Mouse (Mus musculus): ENCODE measurements around the gene Chd3. TPM values are rescaled to one million over a fixed set of nuclear protein-coding genes. Genes with fewer than 3 reads are reported as not detected.
A peak's percentile ranks its signal among the peaks of the same experiment; 100 is the strongest.
"Not testable (repeated sequence)": the region's sequence is repeated elsewhere in the genome, so short reads cannot be mapped to it uniquely, and the experiment has no call there.

The Chd3 gene
- total and polyA plus RNA-seq, 2 experiments from 2014 or later = 12.4 to 23.6 TPM

GRCm38 (mm10) chr11:69322693-69323471 is 46.3 kb downstream of the Chd3 start:
- ATAC-seq (ENCODE audit: insufficient read depth, low read depth) (no peak), DNase-seq (ENCODE audit: low spot score) (peak; percentile 14)
- TF ChIP-seq CTCF (IDR thresholded peaks at IDR 0.05; ENCODE audit: low read depth) (no peak), EP300 (IDR thresholded peaks at IDR 0.05; ENCODE audit: low read depth) (no peak)
- H3K27ac ChIP-seq (ENCODE audit: low read depth) = peak overlapping the region; percentile 77
- peaks cover 19% of the 10 kb centered on the region for H3K36me3 ChIP-seq (replicated peaks; ENCODE audit: control insufficient read depth, insufficient read depth, low read length)
- no peaks in the 10 kb centered on the region for H3K9me3 ChIP-seq (replicated peaks; ENCODE audit: control insufficient read depth, low read length)
- 17% methylated on average over 18 of the region's 18 CpGs for WGBS
- peak overlapping the region; percentile 85 for H3K4me2 ChIP-seq (ENCODE audit: low read depth, low read length)
- peak overlapping the region; percentile 57 for H3K4me3 ChIP-seq (ENCODE audit: low read depth, low read length)
- H3K9ac ChIP-seq (replicated peaks; ENCODE audit: low read depth, low read length) = peak overlapping the region; percentile 71
- H3K27me3 ChIP-seq (ENCODE audit: control insufficient read depth, insufficient read depth, low read length) = peaks cover 6% of the 10 kb centered on the region; the same call in 1 of the 2 replicates
- H3K4me1 ChIP-seq (ENCODE audit: control insufficient read depth, insufficient read depth) = peaks cover 34% of the 10 kb centered on the region; the same call in 1 of the 2 replicates

GRCm38 (mm10) chr11:69322010-69322409 is 47.2 kb downstream of the Chd3 start:
- H3K4me3 ChIP-seq (ENCODE audit: low read depth, low read length) = peak overlapping the region; percentile 57

GRCm38 (mm10) chr11:69321580-69321979 is 47.6 kb downstream of the Chd3 start:
- no peaks in the 10 kb centered on the region for H3K27me3 ChIP-seq (ENCODE audit: control insufficient read depth, insufficient read depth, low read length)
- WGBS = 95% methylated on average over 6 of the region's 6 CpGs
- H3K4me1 ChIP-seq (ENCODE audit: control insufficient read depth, insufficient read depth) = peaks cover 30% of the 10 kb centered on the region; the same call in 1 of the 2 replicates
- H3K36me3 ChIP-seq (replicated peaks; ENCODE audit: control insufficient read depth, insufficient read depth, low read length) = peaks cover 28% of the 10 kb centered on the region
- no peaks in the 10 kb centered on the region for H3K9me3 ChIP-seq (replicated peaks; ENCODE audit: control insufficient read depth, low read length)
- no peak overlapping the region for H3K4me3 ChIP-seq (ENCODE audit: low read depth, low read length)
- TF ChIP-seq EP300 (IDR thresholded peaks at IDR 0.05; ENCODE audit: low read depth) (no peak), CTCF (IDR thresholded peaks at IDR 0.05; ENCODE audit: low read depth) (no peak)
- no peak overlapping the region for H3K27ac ChIP-seq (ENCODE audit: low read depth)
- no peak for DNase-seq (ENCODE audit: low spot score)
- peak overlapping the region; percentile 71; the same call in 1 of the 2 replicates for H3K9ac ChIP-seq (replicated peaks; ENCODE audit: low read depth, low read length)
- ATAC-seq (ENCODE audit: insufficient read depth, low read depth) = no peak
- H3K4me2 ChIP-seq (ENCODE audit: low read depth, low read length) = peak overlapping the region; percentile 85; the same call in 1 of the 2 replicates

More at GRCm38 (mm10) chr11:69322010-69322409, 47.2 kb downstream of the Chd3 start:
- Histone ChIP-seq H3K9ac (replicated peaks; ENCODE audit: low read depth, low read length) (peak overlapping the region; percentile 71), H3K36me3 (replicated peaks; ENCODE audit: control insufficient read depth, insufficient read depth, low read length) (peaks cover 27% of the 10 kb centered on the region), H3K27me3 (ENCODE audit: control insufficient read depth, insufficient read depth, low read length) (0 out of 2 replicates have a peak, but pooled peaks cover under 1% of the 10 kb centered on the region), H3K27ac (ENCODE audit: low read depth) (no peak overlapping the region), H3K9me3 (replicated peaks; ENCODE audit: control insufficient read depth, low read length) (no peaks in the 10 kb centered on the region), H3K4me1 (ENCODE audit: control insufficient read depth, insufficient read depth) (peaks cover 34% of the 10 kb centered on the region; the same call in 1 of the 2 replicates), H3K4me2 (ENCODE audit: low read depth, low read length) (peak overlapping the region; percentile 85)
- ATAC-seq (ENCODE audit: insufficient read depth, low read depth) (no peak), DNase-seq (ENCODE audit: low spot score) (no peak)
- WGBS = 76% methylated on average over 6 of the region's 6 CpGs
- TF ChIP-seq EP300 (IDR thresholded peaks at IDR 0.05; ENCODE audit: low read depth) (no peak), CTCF (IDR thresholded peaks at IDR 0.05; ENCODE audit: low read depth) (no peak)

GRCm38 (mm10) chr11:69318000-69318399 is 51.2 kb downstream of the Chd3 start:
- DNase-seq (ENCODE audit: low spot score); H3K4me1 ChIP-seq (ENCODE audit: control insufficient read depth, insufficient read depth); H3K4me3 ChIP-seq (ENCODE audit: low read depth, low read length); H3K9me3 ChIP-seq (replicated peaks; ENCODE audit: control insufficient read depth, low read length); H3K4me2 ChIP-seq (ENCODE audit: low read depth, low read length); ATAC-seq (ENCODE audit: insufficient read depth, low read depth); H3K27me3 ChIP-seq (ENCODE audit: control insufficient read depth, insufficient read depth, low read length); H3K9ac ChIP-seq (replicated peaks; ENCODE audit: low read depth, low read length); H3K27ac ChIP-seq (ENCODE audit: low read depth): not testable (repeated sequence)
- H3K36me3 ChIP-seq (replicated peaks; ENCODE audit: control insufficient read depth, insufficient read depth, low read length) = peaks cover 47% of the 10 kb centered on the region
- 90% methylated on average over 3 of the region's 3 CpGs for WGBS

DNA sequence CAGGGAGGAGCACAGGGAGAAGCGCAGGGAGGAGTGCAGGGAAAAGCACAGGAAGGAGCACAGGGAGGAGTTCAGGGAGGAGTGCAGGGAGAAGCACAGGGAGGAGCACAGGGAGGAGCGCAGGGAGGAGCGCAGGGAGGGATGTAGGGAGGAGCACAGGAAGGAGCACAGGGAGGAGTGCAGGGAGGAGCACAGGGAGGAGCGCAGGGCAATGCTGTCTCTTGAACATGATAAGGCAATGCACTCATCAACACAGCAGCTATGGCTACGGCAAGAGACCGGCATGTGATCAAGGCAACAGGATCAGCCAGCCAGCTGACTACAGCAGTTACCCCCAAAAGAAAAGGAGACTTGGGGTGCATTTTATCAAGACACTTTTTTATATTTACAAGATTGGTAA is 52.8 kb downstream of the Chd3 start:
- Histone ChIP-seq H3K4me3 (ENCODE audit: low read depth, low read length) (no peak overlapping the region), H3K27ac (ENCODE audit: low read depth) (no peak overlapping the region), H3K27me3 (ENCODE audit: control insufficient read depth, insufficient read depth, low read length) (no peaks in the 10 kb centered on the region), H3K9me3 (replicated peaks; ENCODE audit: control insufficient read depth, low read length) (no peaks in the 10 kb centered on the region), H3K9ac (replicated peaks; ENCODE audit: low read depth, low read length) (no peak overlapping the region), H3K4me2 (ENCODE audit: low read depth, low read length) (no peak overlapping the region), H3K4me1 (ENCODE audit: control insufficient read depth, insufficient read depth) (no peaks in the 10 kb centered on the region), H3K36me3 (replicated peaks; ENCODE audit: control insufficient read depth, insufficient read depth, low read length) (peaks cover 51% of the 10 kb centered on the region)
- 95% methylated on average over 6 of the region's 6 CpGs for WGBS
- DNase-seq (ENCODE audit: low spot score) = no peak
- ATAC-seq (ENCODE audit: insufficient read depth, low read depth) = no peak
- no peak for TF ChIP-seq EP300 (IDR thresholded peaks at IDR 0.05; ENCODE audit: low read depth)
- no peak for TF ChIP-seq CTCF (IDR thresholded peaks at IDR 0.05; ENCODE audit: low read depth)

All from heart, postnatal 0 days (tissue).